ENCODE assay signal across 14 mouse cellular contexts in genomic region chr5:137633397-137634084, GRCm38 (mm10). TPM values are rescaled to one million over a fixed set of nuclear protein-coding genes. Genes with fewer than 3 reads are reported as not detected.
DNase-seq lines count a peak whose midpoint lies in the region; ATAC-seq and TF ChIP-seq lines count a peak whose summit lies in the region.
"Had no signal": no experiment of that assay in that cellular context is flagged by ENCODE, and none has a peak within 500 bp of the region (broad histone marks: within the 10 kb centered on the region; RNA-seq: fewer than 3 reads in every experiment).

No protein-coding gene starts in this region.

- no peak for TF ChIP-seq CTCF in stomach, postnatal 0 days (IDR thresholded peaks at IDR 0.05; ENCODE audit: low read depth)

- H3K4me3 ChIP-seq in intestine, embryonic 16.5 days (ENCODE audit: low read length): no peak overlapping the region
- no peak overlapping the region for H3K4me3 ChIP-seq in intestine, embryonic 15.5 days (replicated peaks)
- no peak overlapping the region for H3K4me3 ChIP-seq in neural tube, embryonic 13.5 days
- H3K4me3 ChIP-seq in neural tube, embryonic 15.5 days (replicated peaks): no peak overlapping the region
- H3K4me3 ChIP-seq in stomach, postnatal 0 days (ENCODE audit: low read depth, low read length): no peak overlapping the region
- H3K4me3 ChIP-seq in forebrain, embryonic 12.5 days (replicated peaks): no peak overlapping the region
- H3K4me3 ChIP-seq: heart, adult 2 months had no signal

- H3K4me1 ChIP-seq in intestine, embryonic 16.5 days (ENCODE audit: control insufficient read depth, insufficient read depth, low read length): peaks cover 43% of the 10 kb centered on the region
- peaks cover 38% of the 10 kb centered on the region for H3K4me1 ChIP-seq in intestine, embryonic 15.5 days (replicated peaks)
- H3K4me1 ChIP-seq in neural tube, embryonic 13.5 days (replicated peaks): peaks cover 38% of the 10 kb centered on the region
- peaks cover 37% of the 10 kb centered on the region for H3K4me1 ChIP-seq in neural tube, embryonic 15.5 days
- peaks cover 8% of the 10 kb centered on the region for H3K4me1 ChIP-seq in stomach, postnatal 0 days (replicated peaks; ENCODE audit: control insufficient read depth, insufficient read depth)
- H3K4me1 ChIP-seq in forebrain, embryonic 12.5 days: peaks cover 37% of the 10 kb centered on the region

- no peak for TF ChIP-seq EP300 in stomach, postnatal 0 days (optimal IDR thresholded peaks at IDR 0.05)

- H3K4me2 ChIP-seq in intestine, embryonic 16.5 days (ENCODE audit: low read depth, low read length): no peak overlapping the region
- no peak overlapping the region for H3K4me2 ChIP-seq in intestine, embryonic 15.5 days (replicated peaks)
- no peak overlapping the region for H3K4me2 ChIP-seq in neural tube, embryonic 13.5 days
- H3K4me2 ChIP-seq in neural tube, embryonic 15.5 days: no peak overlapping the region
- H3K4me2 ChIP-seq in stomach, postnatal 0 days (replicated peaks; ENCODE audit: low read depth): no peak overlapping the region
- no peak overlapping the region for H3K4me2 ChIP-seq in forebrain, embryonic 12.5 days

- H3K27ac ChIP-seq in intestine, embryonic 16.5 days (ENCODE audit: low read length): no peak overlapping the region
- no peak overlapping the region for H3K27ac ChIP-seq in intestine, embryonic 15.5 days
- no peak overlapping the region for H3K27ac ChIP-seq in neural tube, embryonic 13.5 days (replicated peaks)
- no peak overlapping the region for H3K27ac ChIP-seq in neural tube, embryonic 15.5 days (replicated peaks)
- peak overlapping the region; percentile 30; the same call in 1 of the 2 replicates for H3K27ac ChIP-seq in stomach, postnatal 0 days (replicated peaks)
- H3K27ac ChIP-seq in forebrain, embryonic 12.5 days: no peak overlapping the region
- H3K27ac ChIP-seq: heart, adult 2 months had no signal

- peak; percentile 80 to 89 for DNase-seq in lung, adult 18-20 months
- peak; percentile 43 for DNase-seq in stomach, postnatal 0 days (ENCODE audit: low spot score)
- no peak for DNase-seq in frontal cortex, postnatal 25 days (ENCODE audit: low spot score in 2 of 2)
- DNase-seq: cerebellum, adult 2 months; heart, adult 2 months; heart, postnatal 36 days; liver; retina, postnatal 1 day had no signal

- peak overlapping the region; percentile 10 for H3K9ac ChIP-seq in intestine, embryonic 16.5 days (ENCODE audit: low read depth, low read length)
- H3K9ac ChIP-seq in intestine, embryonic 15.5 days: no peak overlapping the region
- peak overlapping the region; percentile 32; the same call in 1 of the 2 replicates for H3K9ac ChIP-seq in neural tube, embryonic 13.5 days
- H3K9ac ChIP-seq in neural tube, embryonic 15.5 days (replicated peaks): no peak overlapping the region; the same call in 1 of the 2 replicates
- no peak overlapping the region for H3K9ac ChIP-seq in stomach, postnatal 0 days (ENCODE audit: low read length)
- no peak overlapping the region for H3K9ac ChIP-seq in forebrain, embryonic 12.5 days

- 78% methylated on average over 12 of the region's 12 CpGs for WGBS in intestine, embryonic 16.5 days
- WGBS in intestine, embryonic 15.5 days: 77% methylated on average over 12 of the region's 12 CpGs
- WGBS in neural tube, embryonic 13.5 days: 78% methylated on average over 12 of the region's 12 CpGs
- 82% methylated on average over 12 of the region's 12 CpGs for WGBS in neural tube, embryonic 15.5 days
- 69% methylated on average over 12 of the region's 12 CpGs for WGBS in stomach, postnatal 0 days
- 87% methylated on average over 12 of the region's 12 CpGs for WGBS in forebrain, embryonic 12.5 days

- H3K36me3 ChIP-seq in intestine, embryonic 16.5 days (ENCODE audit: control insufficient read depth, insufficient read depth, low read length): peaks cover 32% of the 10 kb centered on the region
- peaks cover 34% of the 10 kb centered on the region for H3K36me3 ChIP-seq in intestine, embryonic 15.5 days
- H3K36me3 ChIP-seq in neural tube, embryonic 13.5 days: peaks cover 47% of the 10 kb centered on the region
- peaks cover 46% of the 10 kb centered on the region for H3K36me3 ChIP-seq in neural tube, embryonic 15.5 days
- peaks cover 37% of the 10 kb centered on the region for H3K36me3 ChIP-seq in stomach, postnatal 0 days (ENCODE audit: control insufficient read depth, insufficient read depth, low read length)
- H3K36me3 ChIP-seq in forebrain, embryonic 12.5 days (replicated peaks): peaks cover 54% of the 10 kb centered on the region

- ATAC-seq in intestine, embryonic 16.5 days: no peak
- no peak for ATAC-seq in intestine, embryonic 15.5 days
- ATAC-seq in neural tube, embryonic 13.5 days (ENCODE audit: low read depth): no peak
- no peak for ATAC-seq in neural tube, embryonic 15.5 days (ENCODE audit: low FRiP score)
- ATAC-seq in stomach, postnatal 0 days (ENCODE audit: low FRiP score, low TSS enrichment): no peak
- no peak for ATAC-seq in forebrain, embryonic 12.5 days (ENCODE audit: low FRiP score)

- no peaks in the 10 kb centered on the region for H3K9me3 ChIP-seq in intestine, embryonic 16.5 days (ENCODE audit: control insufficient read depth, low read length)
- no peaks in the 10 kb centered on the region for H3K9me3 ChIP-seq in intestine, embryonic 15.5 days
- no peaks in the 10 kb centered on the region for H3K9me3 ChIP-seq in neural tube, embryonic 13.5 days
- H3K9me3 ChIP-seq in neural tube, embryonic 15.5 days (replicated peaks): no peaks in the 10 kb centered on the region
- no peaks in the 10 kb centered on the region for H3K9me3 ChIP-seq in stomach, postnatal 0 days (ENCODE audit: control insufficient read depth, low read length)
- H3K9me3 ChIP-seq in forebrain, embryonic 12.5 days: no peaks in the 10 kb centered on the region

- no peaks in the 10 kb centered on the region for H3K27me3 ChIP-seq in intestine, embryonic 16.5 days (replicated peaks; ENCODE audit: control insufficient read depth, insufficient read depth, low read length)
- no peaks in the 10 kb centered on the region for H3K27me3 ChIP-seq in intestine, embryonic 15.5 days (replicated peaks)
- H3K27me3 ChIP-seq in neural tube, embryonic 13.5 days: no peaks in the 10 kb centered on the region
- no peaks in the 10 kb centered on the region for H3K27me3 ChIP-seq in neural tube, embryonic 15.5 days (replicated peaks)
- no peaks in the 10 kb centered on the region for H3K27me3 ChIP-seq in stomach, postnatal 0 days (ENCODE audit: control insufficient read depth, insufficient read depth, low read length)
- no peaks in the 10 kb centered on the region for H3K27me3 ChIP-seq in forebrain, embryonic 12.5 days

RNA-seq across cellular contexts. Expression of gene Gm20605, which starts 4.6 kb away (rescaled TPM):
- polyA plus RNA-seq in intestine, embryonic 16.5 days (2015; fragmentation: Nextera tagmentation; extraction: Ambion mirVana): 10.8 and 12.2 TPM in 2 replicates
- 7.4 and 8.0 TPM in 2 replicates for polyA plus RNA-seq in intestine, embryonic 15.5 days (2015; fragmentation: Nextera tagmentation; extraction: Ambion mirVana)
- 6.7 and 7.9 TPM in 2 replicates for polyA plus RNA-seq in neural tube, embryonic 13.5 days (2015; fragmentation: Nextera tagmentation; extraction: Ambion mirVana)
- 7.9 and 9.0 TPM in 2 replicates for polyA plus RNA-seq in neural tube, embryonic 15.5 days (2015; fragmentation: Nextera tagmentation; extraction: Ambion mirVana)
- polyA plus RNA-seq in stomach, postnatal 0 days (2015; fragmentation: Nextera tagmentation; extraction: Ambion mirVana): 2.4 and 3.4 TPM in 2 replicates
- 9.6 and 10.1 TPM in 2 replicates for polyA plus RNA-seq in forebrain, embryonic 12.5 days (2016; fragmentation: Nextera tagmentation; extraction: Ambion mirVana)

RNA-seq across cellular contexts. Expression of gene Lrch4, which starts 4.6 kb away (rescaled TPM):
- polyA plus RNA-seq in intestine, embryonic 16.5 days (2015; fragmentation: Nextera tagmentation; extraction: Ambion mirVana): 34.5 and 37.8 TPM in 2 replicates
- polyA plus RNA-seq in intestine, embryonic 15.5 days (2015; fragmentation: Nextera tagmentation; extraction: Ambion mirVana): 34.7 and 36.3 TPM in 2 replicates
- 23.8 and 24.5 TPM in 2 replicates for polyA plus RNA-seq in neural tube, embryonic 13.5 days (2015; fragmentation: Nextera tagmentation; extraction: Ambion mirVana)
- 16.0 and 27.4 TPM in 2 replicates for polyA plus RNA-seq in neural tube, embryonic 15.5 days (2015; fragmentation: Nextera tagmentation; extraction: Ambion mirVana)
- polyA plus RNA-seq in stomach, postnatal 0 days (2015; fragmentation: Nextera tagmentation; extraction: Ambion mirVana): 22.5 and 27.0 TPM in 2 replicates
- polyA plus RNA-seq in forebrain, embryonic 12.5 days (2016; fragmentation: Nextera tagmentation; extraction: Ambion mirVana): 29.8 and 35.1 TPM in 2 replicates

RNA-seq across cellular contexts. Expression of gene Fbxo24, which starts 4.7 kb away (rescaled TPM):
- 0.26 and 0.37 TPM in 2 replicates for polyA plus RNA-seq in intestine, embryonic 16.5 days (2015; fragmentation: Nextera tagmentation; extraction: Ambion mirVana)
- polyA plus RNA-seq in intestine, embryonic 15.5 days (2015; fragmentation: Nextera tagmentation; extraction: Ambion mirVana): 0.15 TPM in 1 of 2 replicates, not detected in the other
- polyA plus RNA-seq in neural tube, embryonic 13.5 days (2015; fragmentation: Nextera tagmentation; extraction: Ambion mirVana): 0.17 and 0.20 TPM in 2 replicates
- 0.09 and 0.17 TPM in 2 replicates for polyA plus RNA-seq in neural tube, embryonic 15.5 days (2015; fragmentation: Nextera tagmentation; extraction: Ambion mirVana)
- polyA plus RNA-seq in stomach, postnatal 0 days (2015; fragmentation: Nextera tagmentation; extraction: Ambion mirVana): 0.11 and 0.16 TPM in 2 replicates
- 0.26 and 0.45 TPM in 2 replicates for polyA plus RNA-seq in forebrain, embryonic 12.5 days (2016; fragmentation: Nextera tagmentation; extraction: Ambion mirVana)

RNA-seq across cellular contexts. Expression of gene Sap25, which starts 7.6 kb away (rescaled TPM):
- polyA plus RNA-seq in intestine, embryonic 16.5 days (2015; fragmentation: Nextera tagmentation; extraction: Ambion mirVana): 6.4 and 8.1 TPM in 2 replicates
- 5.5 and 8.9 TPM in 2 replicates for polyA plus RNA-seq in intestine, embryonic 15.5 days (2015; fragmentation: Nextera tagmentation; extraction: Ambion mirVana)
- polyA plus RNA-seq in neural tube, embryonic 13.5 days (2015; fragmentation: Nextera tagmentation; extraction: Ambion mirVana): 5.6 and 6.5 TPM in 2 replicates
- 5.4 TPM in 2 replicates for polyA plus RNA-seq in neural tube, embryonic 15.5 days (2015; fragmentation: Nextera tagmentation; extraction: Ambion mirVana)
- 3.7 and 4.1 TPM in 2 replicates for polyA plus RNA-seq in stomach, postnatal 0 days (2015; fragmentation: Nextera tagmentation; extraction: Ambion mirVana)
- polyA plus RNA-seq in forebrain, embryonic 12.5 days (2016; fragmentation: Nextera tagmentation; extraction: Ambion mirVana): 9.0 and 10.5 TPM in 2 replicates

RNA-seq across cellular contexts. Expression of gene Irs3, which starts 12.0 kb away (rescaled TPM):
- 0.23 and 0.27 TPM in 2 replicates for polyA plus RNA-seq in intestine, embryonic 16.5 days (2015; fragmentation: Nextera tagmentation; extraction: Ambion mirVana)
- polyA plus RNA-seq in intestine, embryonic 15.5 days (2015; fragmentation: Nextera tagmentation; extraction: Ambion mirVana): 0.13 and 0.18 TPM in 2 replicates
- 0.20 TPM in 1 of 2 replicates, not detected in the other for polyA plus RNA-seq in neural tube, embryonic 13.5 days (2015; fragmentation: Nextera tagmentation; extraction: Ambion mirVana)
- polyA plus RNA-seq in neural tube, embryonic 15.5 days (2015; fragmentation: Nextera tagmentation; extraction: Ambion mirVana): 0.12 and 0.37 TPM in 2 replicates
- polyA plus RNA-seq in stomach, postnatal 0 days (2015; fragmentation: Nextera tagmentation; extraction: Ambion mirVana): 0.07 and 0.15 TPM in 2 replicates
- not detected in 2 replicates for polyA plus RNA-seq in forebrain, embryonic 12.5 days (2016; fragmentation: Nextera tagmentation; extraction: Ambion mirVana)
- polyA plus RNA-seq: brain, embryonic 14.5 days had no signal

Comparison
In these comparisons a context has a peak if more than half of its experiments do, and no peak if none do; other contexts are left out.
1. H3K9ac ChIP-seq: peak in intestine, embryonic 16.5 days (single experiment) and neural tube, embryonic 13.5 days (single experiment); none in intestine, embryonic 15.5 days (single experiment), neural tube, embryonic 15.5 days (single experiment), stomach, postnatal 0 days (single experiment) and forebrain, embryonic 12.5 days (single experiment).
2. DNase-seq: peak in lung, adult 18-20 months (2 of 2) and stomach, postnatal 0 days (single experiment); none in frontal cortex, postnatal 25 days (0 of 2).